Mouse (Mus musculus) gastrocnemius, postnatal 25 days (tissue): ENCODE data around the gene Flvcr2. TPM values are rescaled to one million over a fixed set of nuclear protein-coding genes. Genes with fewer than 3 reads are reported as not detected.
A peak's percentile ranks its signal among the peaks of the same experiment; 100 is the strongest.

Experiments used
- DNase-seq: peaks from one replicate; pipeline ENCODE4 v3.0.0; 2022
- total RNA-seq, 2 experiments: library from RNA; stranded (reverse); gene quantifications; 1 replicate in 1 of 2; 2 replicates in 1 of 2; pipeline ENCODE4 v1.2.3; 2021

The Flvcr2 gene
- total RNA-seq, 2 experiments from 2014 or later, result 0.74 to 0.86 TPM

DNA sequence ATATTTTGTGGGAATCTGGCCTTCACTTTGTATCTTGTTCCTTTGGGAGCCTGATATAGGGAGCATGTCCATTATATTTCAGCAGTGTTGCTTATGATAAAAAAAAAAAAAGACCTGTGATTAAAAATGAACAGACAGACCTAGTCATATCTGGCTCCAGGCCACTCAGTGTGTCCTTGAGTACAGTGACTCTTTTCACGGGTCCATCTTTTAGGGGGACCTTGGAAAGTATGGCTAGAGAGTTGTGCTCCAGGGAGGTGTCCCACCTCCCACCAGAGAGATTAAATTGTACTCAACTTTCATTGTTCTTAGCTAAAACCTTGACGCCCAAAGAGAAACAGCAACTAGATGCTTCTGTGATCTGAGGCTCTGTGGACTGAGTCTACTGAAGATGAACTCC lies 47.8 kb downstream of the Flvcr2 start:
- DNase-seq, result no peak

DNA sequence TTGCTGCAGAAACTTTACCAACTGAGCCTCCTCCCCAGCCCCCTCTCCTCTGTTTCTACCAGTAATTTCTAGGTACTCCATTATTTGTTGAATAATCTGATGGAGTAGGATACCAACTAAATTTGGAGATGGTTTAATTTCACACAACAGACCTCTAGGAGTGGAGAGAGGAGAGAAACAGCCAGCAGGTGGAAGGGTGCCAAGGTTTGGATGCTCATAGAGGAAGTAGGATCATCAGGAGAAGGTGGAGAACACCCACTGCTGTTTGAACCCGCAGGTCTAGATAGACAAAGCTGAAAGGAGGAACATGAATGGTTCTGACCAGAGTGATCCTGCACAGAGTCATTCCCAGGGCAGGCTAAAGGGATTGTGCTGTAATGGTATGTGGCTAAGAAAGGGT lies 49.2 kb downstream of the Flvcr2 start:
- DNase-seq, result no peak

DNA sequence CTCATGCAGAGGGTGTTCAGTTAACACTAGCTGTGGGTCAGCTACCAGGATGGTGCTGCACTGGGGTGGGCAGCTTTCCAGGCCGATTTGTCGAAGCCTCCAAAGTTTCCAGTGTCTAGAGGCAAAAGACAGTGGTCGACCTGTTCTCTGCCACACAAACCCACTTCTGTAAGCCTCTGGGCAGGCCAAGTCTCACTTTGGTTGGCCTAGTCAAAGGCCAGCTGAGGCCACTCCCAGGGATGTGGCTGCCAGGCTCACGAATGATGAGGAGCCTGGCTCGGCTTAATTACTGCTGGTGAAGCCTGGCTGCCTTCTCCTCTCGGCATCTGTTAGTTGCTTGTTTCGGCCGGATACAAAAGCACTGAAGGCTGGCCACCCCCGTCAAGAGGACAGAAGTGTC lies 53.7 kb downstream of the Flvcr2 start:
- DNase-seq, result peak; percentile 46

DNA sequence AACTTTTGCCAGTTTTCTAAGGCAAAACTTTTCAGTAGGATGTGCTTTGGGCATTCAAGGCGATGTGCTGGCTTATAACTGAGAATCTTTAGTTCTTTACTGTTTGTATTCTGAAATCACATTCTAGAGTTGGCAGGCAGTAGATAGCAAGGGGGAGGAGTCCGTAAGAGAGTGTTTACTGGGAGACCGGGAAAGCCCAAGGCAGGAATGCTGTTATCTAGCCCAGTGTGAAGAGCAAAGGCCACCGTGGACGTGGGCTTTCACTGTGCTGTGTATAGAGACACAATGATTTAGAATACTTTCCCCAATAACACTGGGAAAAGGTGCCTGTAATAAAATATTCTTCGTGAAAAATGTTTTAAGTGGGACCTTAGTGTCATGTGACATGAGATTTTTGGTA lies 63.4 kb downstream of the Flvcr2 start:
- no peak for DNase-seq

GRCm38 (mm10) chr12:85810959-85811358 lies 64.6 kb downstream of the Flvcr2 start:
- no peak for DNase-seq

- no peak for DNase-seq
Observed at GRCm38 (mm10) chr12:85811676-85812075, 65.3 kb downstream of the Flvcr2 start.

- peak; percentile 38 for DNase-seq
Observed at GRCm38 (mm10) chr12:85813599-85813998, 67.3 kb downstream of the Flvcr2 start.

GRCm38 (mm10) chr12:85822051-85822450 lies 75.7 kb downstream of the Flvcr2 start:
- DNase-seq, result no peak

GRCm38 (mm10) chr12:85824438-85825264 lies 78.3 kb downstream of the Flvcr2 start, which contains the start of the genes Erg28 and Ttll5:
Gene Erg28, minus strand, starts transcription at chr12:85824550.
Gene Ttll5, plus strand, starts transcription at chr12:85824659.
- peak; percentile 93 for DNase-seq

DNA sequence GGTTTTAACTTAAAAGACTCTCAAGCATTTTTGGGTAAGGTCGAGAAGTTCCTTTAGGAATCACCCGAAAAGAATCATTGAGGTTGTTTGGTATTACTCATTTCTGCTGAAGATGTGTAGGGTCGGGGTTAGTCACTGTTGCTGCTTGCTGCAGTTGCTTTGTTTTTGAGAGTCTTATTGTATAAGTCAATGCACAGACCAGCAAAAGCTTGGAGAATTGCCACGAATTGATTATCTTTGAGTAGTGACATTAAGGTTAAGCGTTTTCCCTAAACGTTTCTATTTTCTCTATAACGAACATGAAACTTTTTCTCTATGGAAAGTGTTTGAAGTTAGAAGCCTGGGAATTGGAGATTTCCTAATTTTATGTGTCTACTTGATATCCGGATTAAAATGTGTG lies 79.0 kb downstream of the Flvcr2 start:
- DNase-seq, result no peak

GRCm38 (mm10) chr12:85825822-85826221 lies 79.5 kb downstream of the Flvcr2 start:
- no peak for DNase-seq

GRCm38 (mm10) chr12:85828856-85829255 lies 82.5 kb downstream of the Flvcr2 start:
- DNase-seq, result no peak

DNA sequence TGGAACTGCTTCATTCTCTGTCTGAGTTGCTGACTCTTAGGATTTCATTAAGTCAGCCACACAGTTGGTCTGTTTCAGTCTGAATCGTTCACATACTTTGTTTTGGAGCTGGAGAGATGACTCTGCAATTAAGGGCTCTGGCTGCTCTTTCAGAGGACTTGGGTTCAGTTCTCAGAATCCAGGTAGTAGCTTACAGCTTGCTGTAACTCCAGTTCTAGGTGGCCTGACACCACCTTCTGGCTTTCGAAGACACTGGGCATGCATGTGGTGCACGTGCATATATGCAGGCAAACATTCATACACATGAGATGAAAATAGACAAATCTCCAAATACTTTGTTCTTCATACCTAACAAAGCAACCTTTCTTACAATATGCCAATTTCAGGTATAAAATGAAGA lies 83.5 kb downstream of the Flvcr2 start:
- DNase-seq, result no peak

GRCm38 (mm10) chr12:85830691-85831090 lies 84.4 kb downstream of the Flvcr2 start:
- no peak for DNase-seq

DNA sequence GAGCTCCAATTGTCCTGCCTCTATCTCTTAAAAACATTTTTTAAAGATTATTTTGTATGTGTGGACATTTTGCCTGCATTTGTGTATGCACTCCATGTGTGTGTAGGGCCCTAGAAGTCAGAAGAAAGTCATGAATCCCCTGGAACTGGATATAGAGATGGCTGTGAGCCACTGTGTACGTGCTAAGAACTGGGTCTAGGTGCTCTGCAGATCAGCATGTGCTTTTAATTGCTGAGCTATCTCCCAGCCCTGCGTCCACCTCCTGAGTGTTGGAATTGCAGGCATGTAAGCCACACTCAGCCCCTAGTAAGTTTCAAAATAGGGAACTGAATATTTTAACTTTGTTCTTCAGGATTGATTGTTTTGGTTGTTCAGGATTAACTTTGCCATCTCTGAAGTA lies 88.2 kb downstream of the Flvcr2 start:
- DNase-seq, result no peak

DNA sequence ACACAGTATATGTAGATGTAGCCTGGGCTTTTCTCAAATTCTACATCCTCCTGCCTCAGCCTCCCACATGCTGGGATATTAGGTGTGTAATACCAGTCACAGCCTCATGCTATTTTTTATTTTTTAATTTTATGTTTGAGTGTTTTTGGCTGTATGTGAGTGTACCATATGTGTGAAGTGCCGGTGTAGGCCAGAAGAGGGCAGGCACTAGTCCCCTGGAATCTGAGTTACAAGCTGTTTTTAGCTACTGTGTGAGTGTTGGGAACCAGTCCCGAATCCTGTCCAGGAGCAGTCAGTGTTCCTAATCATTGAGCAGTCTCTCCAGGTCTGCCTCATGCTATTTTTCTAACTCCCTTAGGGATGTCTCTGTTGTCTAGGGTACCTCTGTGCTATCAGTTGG lies 91.4 kb downstream of the Flvcr2 start:
- DNase-seq, result no peak

GRCm38 (mm10) chr12:85839371-85840000 lies 93.1 kb downstream of the Flvcr2 start:
- no peak for DNase-seq

- peak; percentile 29 for DNase-seq
Observed at GRCm38 (mm10) chr12:85848164-85848958, 102.0 kb downstream of the Flvcr2 start.

DNA sequence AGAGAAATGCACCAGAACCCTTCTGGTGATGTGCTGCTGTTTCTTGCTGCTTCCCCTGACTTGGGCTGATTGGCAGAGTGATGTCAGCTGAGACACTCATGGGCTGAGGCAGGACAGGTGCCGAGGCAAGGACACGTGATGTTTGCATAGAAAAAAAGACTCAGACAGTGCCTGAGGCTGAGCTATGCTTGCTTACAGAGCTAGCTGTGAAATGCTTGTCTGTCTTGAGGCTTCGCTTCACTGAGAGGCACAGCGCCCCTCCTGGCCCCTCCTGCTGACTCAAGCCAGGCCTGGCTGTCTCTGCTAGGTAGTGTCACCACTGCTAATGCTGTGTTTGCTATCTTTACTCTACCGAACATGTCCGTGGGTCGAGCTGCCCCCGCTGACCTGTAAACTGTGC lies 104.3 kb downstream of the Flvcr2 start:
- DNase-seq, result no peak

- no peak for DNase-seq
Observed at GRCm38 (mm10) chr12:85853836-85854235, 107.5 kb downstream of the Flvcr2 start.

DNA sequence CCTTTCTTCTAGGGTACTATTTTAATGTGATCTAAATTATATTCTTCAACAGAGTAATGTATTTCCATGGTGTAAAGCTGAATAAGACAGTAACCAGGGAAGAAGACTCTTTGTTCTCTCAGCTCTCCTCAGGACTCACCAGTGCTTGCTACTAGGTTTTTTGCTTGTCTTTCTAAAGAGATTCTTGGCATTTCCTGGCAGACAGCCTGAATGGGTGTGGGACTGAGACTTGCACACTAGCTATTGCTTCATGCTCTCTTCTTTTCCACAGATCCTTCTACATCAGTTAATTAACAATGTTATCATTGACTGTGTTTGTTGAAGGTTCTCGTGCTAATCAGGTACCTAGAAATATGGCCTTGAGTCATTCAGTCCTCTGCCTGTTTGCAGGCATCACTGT lies 107.9 kb downstream of the Flvcr2 start:
- no peak for DNase-seq

- no peak for DNase-seq
Observed at GRCm38 (mm10) chr12:85857300-85857699, 111.0 kb downstream of the Flvcr2 start.

- DNase-seq, result no peak
Observed at GRCm38 (mm10) chr12:85859111-85859510, 112.8 kb downstream of the Flvcr2 start.
